Mouse (Mus musculus) adrenal gland, adult 2 months (tissue): ENCODE data around the gene Nhsl1. TPM values are rescaled to one million over a fixed set of nuclear protein-coding genes. Genes with fewer than 3 reads are reported as not detected.

Experiments
- DNase-seq: peaks from one replicate; pipeline ENCODE4 v3.0.0; 2021
- polyA plus RNA-seq: library from polyadenylated mRNA; depleted of rRNA; stranded (reverse); fragments of >200 nt; gene quantifications from 2 replicates; pipeline ENCODE4 v1.2.3, GENCODE M21; 2012
- total RNA-seq, 2 experiments: library from RNA; stranded (reverse); gene quantifications; 2 replicates each; pipeline ENCODE4 v1.2.3; 2021

Nhsl1 gene
- total and polyA plus RNA-seq, 3 experiments: 2.2 to 4.3 (median 3.7) TPM

- DNase-seq: no peak
Measured at GRCm38 (mm10) chr10:18484731-18485130, 165.9 kb downstream of the Nhsl1 start.

GRCm38 (mm10) chr10:18488239-18488803, 169.5 kb downstream of the Nhsl1 start:
- no peak for DNase-seq

DNA sequence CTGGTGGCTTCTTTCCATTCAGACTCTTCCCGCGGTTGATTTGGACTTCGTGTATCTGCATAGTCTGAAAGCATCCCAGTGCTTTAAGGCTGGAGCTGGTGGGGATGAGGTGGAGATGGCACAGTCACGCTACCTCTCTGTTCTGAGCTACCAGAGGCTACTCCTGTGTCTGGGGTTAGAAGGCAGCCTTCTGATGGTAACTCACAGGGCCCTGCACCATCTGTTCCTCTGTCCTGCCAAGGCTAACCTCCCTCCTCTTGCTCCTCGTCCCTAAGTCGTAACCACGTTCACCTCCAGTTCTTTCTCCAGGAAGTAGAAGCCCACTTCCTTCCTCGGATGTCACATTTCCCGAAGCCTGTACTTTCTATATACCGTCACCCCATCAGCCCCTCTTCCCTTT, 171.2 kb downstream of the Nhsl1 start:
- DNase-seq: no peak

DNA sequence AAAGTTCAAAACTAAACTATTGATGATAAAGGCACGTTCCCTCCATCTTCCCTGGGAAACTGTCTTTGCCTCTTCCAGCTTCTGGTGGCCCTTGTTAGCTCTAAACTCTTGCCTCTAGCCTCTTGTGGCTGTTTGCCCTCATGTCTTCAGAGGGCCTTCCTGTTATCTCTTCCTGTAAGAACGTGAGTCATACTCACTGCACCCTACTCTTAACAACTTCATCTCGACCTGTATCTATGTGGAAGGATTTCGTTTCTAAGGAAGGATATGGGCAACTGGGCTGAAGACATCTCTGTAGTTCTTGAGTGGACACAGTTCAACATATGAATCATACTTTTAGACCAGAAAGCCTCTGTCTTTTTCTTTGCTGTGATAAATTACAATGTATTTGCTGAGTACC, 173.2 kb downstream of the Nhsl1 start:
- no peak for DNase-seq

DNA sequence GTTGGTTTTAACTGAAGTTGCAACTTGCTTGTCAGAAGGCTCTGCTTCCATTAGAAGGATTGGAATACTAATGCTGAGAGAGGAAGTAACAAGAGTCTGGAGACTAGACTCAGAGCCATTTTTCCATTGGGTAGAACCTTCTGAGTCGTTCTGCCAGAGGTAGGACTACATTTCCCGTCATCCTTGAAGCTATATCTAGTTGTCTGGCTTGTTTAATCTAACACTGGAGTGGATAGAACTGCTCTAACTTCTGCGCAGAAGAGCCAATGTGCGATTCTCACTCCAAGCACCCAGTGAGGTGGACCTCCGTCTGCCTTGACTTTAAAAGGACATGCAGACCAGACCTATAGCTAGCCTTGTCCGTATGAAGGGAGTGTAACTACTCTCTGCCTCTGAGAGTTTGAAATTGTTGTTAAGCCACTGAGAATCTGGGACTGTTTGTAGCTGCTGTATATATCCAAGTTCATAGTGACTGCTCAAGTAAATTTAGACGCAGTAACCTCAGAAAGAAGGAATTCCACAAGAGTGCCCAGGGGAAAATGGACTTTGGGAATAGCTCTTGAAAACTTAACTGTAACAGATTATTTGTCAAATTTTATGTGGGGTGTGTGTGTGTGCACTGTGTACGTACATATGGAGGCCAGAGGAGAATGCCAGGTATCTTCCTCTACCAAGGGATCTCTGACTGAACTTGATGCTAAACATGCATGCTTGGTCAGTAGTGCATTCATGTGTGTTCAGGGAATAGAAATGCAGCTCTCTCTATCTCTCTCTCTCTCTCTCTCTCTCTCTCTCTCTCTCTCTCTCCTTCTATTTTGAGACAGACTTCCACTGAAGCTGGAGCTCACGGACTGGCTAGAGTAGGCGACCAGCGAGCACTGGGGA, 174.5 kb downstream of the Nhsl1 start:
- DNase-seq: no peak

GRCm38 (mm10) chr10:18494249-18494648, 175.5 kb downstream of the Nhsl1 start:
- no peak for DNase-seq

- no peak for DNase-seq
Measured at GRCm38 (mm10) chr10:18497066-18497465, 178.3 kb downstream of the Nhsl1 start.

- DNase-seq: no peak
Measured at GRCm38 (mm10) chr10:18501997-18502396, 183.2 kb downstream of the Nhsl1 start.

DNA sequence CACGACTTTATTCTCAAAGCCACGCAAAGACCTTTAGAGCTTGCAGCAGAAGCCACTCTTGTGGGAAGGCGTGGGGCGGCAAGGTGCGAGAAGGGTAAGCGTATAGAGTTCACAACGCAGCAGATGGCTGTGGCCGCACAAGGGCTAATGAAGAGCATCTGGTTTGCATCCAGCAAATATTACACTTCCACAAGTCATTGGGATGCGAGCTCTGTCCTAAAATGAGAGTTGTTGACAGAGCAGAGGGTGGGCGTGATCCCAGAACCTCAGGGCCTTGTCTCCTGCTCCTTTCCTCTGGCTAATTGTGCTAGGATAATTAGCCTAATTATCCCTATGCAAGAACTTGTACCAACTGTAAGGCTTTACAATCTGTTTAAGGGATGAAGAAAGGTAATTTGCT, 186.9 kb downstream of the Nhsl1 start:
- DNase-seq: no peak

- peak; percentile 32 for DNase-seq
Measured at GRCm38 (mm10) chr10:18506501-18506946, 187.7 kb downstream of the Nhsl1 start.

GRCm38 (mm10) chr10:18507869-18508473, 189.2 kb downstream of the Nhsl1 start:
- DNase-seq: no peak

- peak; percentile 54 for DNase-seq
Measured at GRCm38 (mm10) chr10:18508586-18508985, 189.8 kb downstream of the Nhsl1 start.

DNA sequence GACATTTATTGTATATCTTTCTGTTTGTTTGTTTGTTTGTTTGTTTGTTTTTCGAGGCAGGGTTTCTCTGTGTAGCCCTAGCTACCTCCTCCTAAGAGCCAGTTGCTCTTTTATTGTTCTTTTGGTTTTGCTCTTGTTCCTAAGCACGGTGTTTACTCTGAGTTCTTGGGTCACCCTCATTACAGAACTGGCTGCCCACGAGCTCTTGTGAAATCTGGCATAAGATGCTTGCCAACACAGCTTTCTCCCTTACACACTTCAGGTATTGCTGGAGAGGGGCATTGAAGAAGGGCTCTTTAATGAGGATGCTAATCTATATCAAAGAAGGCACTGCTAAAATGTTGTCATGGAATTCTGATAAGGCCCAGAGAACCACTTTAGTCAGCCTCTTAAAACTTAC, 191.9 kb downstream of the Nhsl1 start:
- no peak for DNase-seq

DNA sequence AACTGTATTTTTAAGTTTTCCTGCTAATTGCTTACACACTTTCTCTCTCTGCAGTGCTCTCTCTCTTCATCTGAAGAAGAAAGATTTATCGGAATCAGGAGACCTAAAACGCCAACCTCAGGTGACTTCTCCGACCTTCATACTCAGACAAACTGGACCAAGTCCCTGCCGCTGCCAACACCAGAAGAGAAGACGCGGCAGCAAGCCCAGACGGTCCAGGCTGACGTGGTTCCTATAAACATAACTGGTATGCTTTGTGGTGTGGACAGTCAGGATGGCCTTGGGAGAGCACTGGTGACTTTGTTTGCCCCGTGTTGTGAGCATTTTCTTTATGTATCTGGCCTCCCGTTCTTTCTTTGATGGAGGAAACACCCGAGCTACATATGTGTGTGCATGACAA, 192.7 kb downstream of the Nhsl1 start:
- no peak for DNase-seq

DNA sequence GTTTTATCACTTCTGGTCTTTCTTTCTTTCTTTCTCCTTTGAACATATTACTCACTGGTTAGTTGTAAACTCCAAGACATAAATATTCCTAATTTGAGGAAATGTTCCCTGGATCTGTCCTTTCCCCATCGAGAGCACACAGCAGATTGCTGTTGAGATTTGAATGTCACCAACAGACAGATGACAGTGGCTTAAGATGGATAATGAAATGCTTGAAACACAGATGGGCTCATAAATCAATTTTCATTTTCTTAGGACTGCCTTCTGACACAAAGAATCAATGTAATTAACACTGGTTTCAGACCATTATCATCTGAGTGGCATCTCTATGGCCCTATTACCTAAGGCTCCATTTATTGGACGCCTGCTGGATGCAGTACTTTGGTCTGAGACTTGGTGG, 203.8 kb downstream of the Nhsl1 start:
- DNase-seq: no peak

DNA sequence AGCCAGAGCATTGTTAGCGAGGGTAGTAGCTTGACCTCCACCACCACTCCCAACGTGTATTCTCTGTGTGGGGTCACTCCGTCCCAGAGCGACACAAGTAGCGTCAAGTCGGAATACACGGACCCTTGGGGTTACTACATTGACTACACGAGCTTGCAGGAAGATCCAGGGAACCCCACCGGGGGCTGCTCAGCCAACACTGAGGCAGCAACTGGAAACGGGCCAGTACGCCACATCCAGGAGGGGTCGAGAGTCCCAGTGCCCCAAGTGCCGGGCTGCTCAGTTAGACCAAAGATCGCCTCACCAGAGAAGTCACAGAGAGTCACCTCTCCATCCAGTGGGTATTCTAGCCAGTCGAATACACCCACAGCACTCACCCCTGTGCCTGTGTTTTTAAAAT, 206.5 kb downstream of the Nhsl1 start:
- DNase-seq: no peak

DNA sequence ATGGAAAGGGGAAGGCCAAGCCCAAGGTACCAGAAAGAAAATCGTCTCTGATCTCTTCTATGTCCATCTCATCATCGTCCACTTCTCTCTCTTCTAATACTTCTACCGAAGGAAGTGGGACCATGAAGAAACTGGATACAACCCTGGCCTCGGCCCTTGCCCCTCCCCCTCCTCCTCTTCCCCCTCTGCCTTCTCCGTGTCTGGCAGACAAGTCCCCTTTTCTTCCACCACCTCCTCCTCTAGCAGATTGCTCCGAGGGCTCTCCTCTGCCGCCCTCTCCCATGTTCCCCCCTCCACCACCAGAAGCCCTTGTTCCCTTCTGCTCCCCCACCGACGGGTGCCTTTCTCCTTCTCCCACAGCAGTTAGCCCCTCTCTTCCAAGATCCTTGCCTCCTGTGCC, 206.9 kb downstream of the Nhsl1 start:
- no peak for DNase-seq

- DNase-seq: no peak
Measured at GRCm38 (mm10) chr10:18526184-18526850, 207.5 kb downstream of the Nhsl1 start.

DNA sequence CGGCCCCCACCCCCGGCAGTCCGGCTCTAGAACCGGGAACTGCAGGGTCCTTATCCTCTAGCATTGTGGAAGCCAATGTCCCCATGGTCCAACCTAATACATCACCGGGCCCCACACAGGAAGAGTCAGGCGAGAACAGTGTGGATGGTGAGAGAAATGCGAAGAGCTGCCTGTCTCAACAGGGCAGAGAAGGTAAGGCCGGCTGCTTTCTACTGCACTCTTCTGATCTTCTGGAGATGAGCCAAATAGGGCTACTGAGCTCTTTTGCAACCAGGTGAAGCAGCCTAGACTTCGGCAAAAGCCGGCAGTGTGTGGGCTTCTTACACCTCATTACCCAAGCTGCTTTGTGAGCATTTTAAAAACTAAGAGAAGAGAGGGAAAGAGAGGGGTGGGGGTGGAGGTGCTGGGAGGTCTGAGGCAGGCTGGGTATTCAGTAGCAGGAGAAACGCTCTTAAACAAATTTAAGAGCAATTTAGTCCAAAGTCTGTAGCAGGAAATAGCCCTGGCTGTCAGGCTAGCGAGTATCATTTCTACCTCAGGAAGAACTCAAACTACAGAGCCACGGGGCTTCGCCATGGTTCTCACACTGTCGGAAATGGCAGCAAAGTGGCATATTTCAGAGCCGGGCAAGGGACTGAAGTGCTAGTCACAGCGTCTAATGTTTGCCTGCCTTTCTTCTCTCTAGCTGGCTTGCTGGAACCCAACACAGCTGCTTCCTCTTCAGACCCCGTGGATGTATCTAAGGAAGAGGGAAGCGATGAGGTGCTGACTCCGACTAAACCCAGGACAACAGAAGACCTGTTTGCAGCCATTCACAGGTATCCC, 208.3 kb downstream of the Nhsl1 start:
- no peak for DNase-seq

DNA sequence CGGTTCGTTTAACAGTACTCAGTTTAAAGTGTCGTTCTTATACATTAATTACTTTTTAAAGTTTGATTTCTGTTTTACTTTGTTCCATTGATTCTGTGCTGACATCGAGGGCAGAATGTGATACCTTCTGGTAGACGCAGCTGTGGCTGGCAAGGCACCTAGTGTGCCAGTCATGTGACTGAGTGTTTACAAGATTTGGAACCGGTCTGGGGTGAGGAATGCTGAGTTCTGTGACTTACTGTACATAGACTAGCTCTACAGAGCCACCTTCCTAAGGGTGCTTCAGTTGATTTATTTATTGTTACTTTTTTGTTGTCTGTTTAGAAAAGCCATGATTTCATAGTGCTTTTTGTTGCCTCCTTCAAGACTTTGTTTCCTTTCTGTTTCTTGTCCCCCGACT, 209.0 kb downstream of the Nhsl1 start:
- no peak for DNase-seq

DNA sequence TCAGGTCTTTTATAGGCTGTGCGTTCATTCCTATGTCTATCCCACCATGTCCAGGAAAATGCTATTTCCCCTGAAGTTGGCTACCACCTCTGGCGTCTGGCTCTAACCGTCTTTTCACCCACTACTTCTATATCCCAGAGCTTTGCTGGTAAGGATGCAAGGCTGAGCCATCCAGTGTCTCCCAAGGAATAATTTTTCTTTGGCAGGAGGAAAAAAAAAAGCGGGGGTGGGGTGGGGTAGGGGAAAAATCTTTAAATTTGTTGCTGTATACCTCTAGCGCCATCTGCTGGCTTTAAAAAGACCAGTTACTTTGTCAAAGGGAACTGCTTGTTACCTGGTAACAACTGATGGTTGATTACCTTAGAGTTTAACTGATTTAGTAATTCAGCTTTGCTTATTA, 209.7 kb downstream of the Nhsl1 start:
- DNase-seq: no peak

DNA sequence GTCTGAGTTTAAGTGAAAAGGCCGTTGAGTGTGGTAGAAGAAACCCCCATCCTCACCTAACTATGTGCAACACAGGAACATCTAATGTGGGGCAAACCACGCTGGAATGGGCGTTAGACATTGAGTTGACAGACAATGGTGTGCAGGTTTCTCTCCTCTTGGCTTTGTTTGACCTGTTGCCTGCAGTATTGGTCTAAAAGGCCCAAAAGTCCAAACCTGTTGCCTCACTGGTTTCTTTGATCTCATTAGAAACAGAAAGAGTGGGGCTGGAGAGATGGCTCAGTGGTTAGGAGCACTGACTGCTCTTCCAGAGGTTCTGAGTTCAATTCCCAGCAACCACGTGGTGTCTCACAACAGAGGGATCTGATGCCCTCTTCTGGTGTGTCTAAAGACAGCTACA, 210.4 kb downstream of the Nhsl1 start:
- no peak for DNase-seq
